Mouse (Mus musculus) erythroblast, adult 5-6 weeks (primary cell): Measurements from ENCODE around the gene Eif4b. TPM values are rescaled to one million over a fixed set of nuclear protein-coding genes. Genes with fewer than 3 reads are reported as not detected.

Experiments used
- ATAC-seq: replicated peaks from 2 replicates; pipeline ENCODE4 v1.8.0; 2016; ENCODE audit warnings: moderate number of reproducible peaks, mild to moderate bottlenecking, moderate TSS enrichment, inconsistent platforms; ENCODE audit not compliant: poor library complexity, low FRiP score, severe bottlenecking
- total RNA-seq, 2 experiments: library from RNA; stranded (forward) in 1 of 2; stranded (reverse) in 1 of 2; fragments of 150-400 nt in 1 of 2; fragments of 200-764, 138-1000 nt in 1 of 2; gene quantifications; 2 replicates each; pipeline versions ENCODE4 v1.2.3 to v1.2.4; 2015 to 2017; ENCODE audit warnings: low replicate concordance in 2 of 2

The Eif4b gene
- total RNA-seq, 2 experiments from 2014 or later = 35.4 to 81.1 TPM

DNA sequence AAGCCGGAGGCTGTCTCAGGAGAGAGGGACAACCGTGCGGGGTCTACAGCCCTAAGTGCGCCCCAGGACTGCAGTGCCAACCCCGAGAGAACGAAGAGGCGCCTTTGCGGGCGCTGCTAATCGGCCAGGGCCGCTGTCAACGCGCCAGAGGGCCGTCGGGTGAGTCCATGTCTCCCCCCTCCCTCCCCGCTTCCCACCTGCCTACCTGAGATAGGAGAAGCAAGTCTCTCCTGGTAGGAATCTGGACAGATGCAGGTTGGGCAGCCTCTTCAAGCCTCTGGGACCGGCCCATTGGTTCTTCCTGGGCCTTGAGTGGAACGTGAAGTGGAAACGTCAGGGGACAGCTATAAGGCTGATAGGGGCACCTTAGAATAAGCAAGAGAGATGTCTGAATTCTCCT, 71.2 kb downstream of the Eif4b start:
- no peak for ATAC-seq

GRCm38 (mm10) chr15:102145330-102145729, 71.8 kb downstream of the Eif4b start:
- no peak for ATAC-seq

DNA sequence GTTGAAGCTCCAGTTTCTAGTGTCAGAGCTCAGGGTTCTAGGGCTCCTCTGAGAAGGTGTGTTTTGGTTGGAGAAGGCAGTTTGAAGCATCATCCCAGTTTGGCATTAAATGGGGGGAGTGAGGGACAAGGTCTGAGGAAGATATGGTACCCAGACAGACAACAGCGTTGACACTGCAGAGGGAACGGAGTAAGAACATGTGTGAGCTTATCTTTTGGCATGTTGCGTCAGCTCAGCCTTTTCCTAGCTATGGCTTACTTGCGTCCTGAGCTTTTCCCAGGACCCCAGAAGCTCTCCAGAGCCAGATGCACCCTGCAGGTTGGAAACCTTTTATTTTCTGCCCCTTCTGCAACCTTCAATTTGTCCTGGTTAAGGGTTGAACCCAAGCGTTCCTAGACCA, 72.5 kb downstream of the Eif4b start:
- ATAC-seq = no peak

Other genes with a start within 250 kb of the Eif4b start
- not detected in 2 replicates for gene Krt1, start 223.0 kb upstream of the Eif4b start, total RNA-seq (2015; ENCODE audit: low replicate concordance)
- not detected in 2 replicates for gene Krt1, start 223.0 kb upstream of the Eif4b start, total RNA-seq (2017; ENCODE audit: low replicate concordance)
- not detected in 2 replicates for gene Krt77, start 204.1 kb upstream of the Eif4b start, total RNA-seq (2015; ENCODE audit: low replicate concordance)
- gene Krt77, start 204.1 kb upstream of the Eif4b start, total RNA-seq (2017; ENCODE audit: low replicate concordance) = not detected in 2 replicates
- gene Krt76, start 180.9 kb upstream of the Eif4b start, total RNA-seq (2015; ENCODE audit: low replicate concordance) = not detected in 2 replicates
- not detected in 2 replicates for gene Krt76, start 180.9 kb upstream of the Eif4b start, total RNA-seq (2017; ENCODE audit: low replicate concordance)
- not detected in 2 replicates for gene Krt4, start 149.0 kb upstream of the Eif4b start, total RNA-seq (2015; ENCODE audit: low replicate concordance)
- not detected in 2 replicates for gene Krt4, start 149.0 kb upstream of the Eif4b start, total RNA-seq (2017; ENCODE audit: low replicate concordance)
- gene Krt79, start 133.4 kb upstream of the Eif4b start, total RNA-seq (2015; ENCODE audit: low replicate concordance) = not detected in 2 replicates
- not detected in 2 replicates for gene Krt79, start 133.4 kb upstream of the Eif4b start, total RNA-seq (2017; ENCODE audit: low replicate concordance)
- not detected in 2 replicates for gene Krt78, start 119.5 kb upstream of the Eif4b start, total RNA-seq (2015; ENCODE audit: low replicate concordance)
- not detected in 2 replicates for gene Krt78, start 119.5 kb upstream of the Eif4b start, total RNA-seq (2017; ENCODE audit: low replicate concordance)
- gene Krt8, start 69.3 kb upstream of the Eif4b start, total RNA-seq (2015; ENCODE audit: low replicate concordance) = not detected in 2 replicates
- gene Krt8, start 69.3 kb upstream of the Eif4b start, total RNA-seq (2017; ENCODE audit: low replicate concordance) = not detected in 2 replicates
- gene Krt18, start 45.6 kb upstream of the Eif4b start, total RNA-seq (2015; ENCODE audit: low replicate concordance) = 2.3 TPM in 1 of 2 replicates, not detected in the other
- 2.8 TPM in 1 of 2 replicates, not detected in the other for gene Krt18, start 45.6 kb upstream of the Eif4b start, total RNA-seq (2017; ENCODE audit: low replicate concordance)
- gene Tns2, start 26.6 kb downstream of the Eif4b start, total RNA-seq (2015; ENCODE audit: low replicate concordance) = not detected in 2 replicates
- not detected in 2 replicates for gene Tns2, start 26.6 kb downstream of the Eif4b start, total RNA-seq (2017; ENCODE audit: low replicate concordance)
- 3.8 TPM in 1 of 2 replicates, not detected in the other for gene Spryd3, start 62.5 kb downstream of the Eif4b start, total RNA-seq (2015; ENCODE audit: low replicate concordance)
- 2.1 and 4.7 TPM in 2 replicates for gene Spryd3, start 62.5 kb downstream of the Eif4b start, total RNA-seq (2017; ENCODE audit: low replicate concordance)
- gene Igfbp6, start 70.6 kb downstream of the Eif4b start, total RNA-seq (2015; ENCODE audit: low replicate concordance) = 1.5 TPM in 1 of 2 replicates, not detected in the other
- not detected in 2 replicates for gene Igfbp6, start 70.6 kb downstream of the Eif4b start, total RNA-seq (2017; ENCODE audit: low replicate concordance)
- gene Soat2, start 76.8 kb downstream of the Eif4b start, total RNA-seq (2015; ENCODE audit: low replicate concordance) = 1.0 TPM in 1 of 2 replicates, not detected in the other
- 1.5 and 1.8 TPM in 2 replicates for gene Soat2, start 76.8 kb downstream of the Eif4b start, total RNA-seq (2017; ENCODE audit: low replicate concordance)
- gene Zfp740, start 129.5 kb downstream of the Eif4b start, total RNA-seq (2015; ENCODE audit: low replicate concordance) = 14.2 and 19.0 TPM in 2 replicates
- 15.7 and 21.5 TPM in 2 replicates for gene Zfp740, start 129.5 kb downstream of the Eif4b start, total RNA-seq (2017; ENCODE audit: low replicate concordance)
- gene Csad, start 131.0 kb downstream of the Eif4b start, total RNA-seq (2015; ENCODE audit: low replicate concordance) = 2.9 TPM in 1 of 2 replicates, not detected in the other
- gene Csad, start 131.0 kb downstream of the Eif4b start, total RNA-seq (2017; ENCODE audit: low replicate concordance) = 9.3 and 12.5 TPM in 2 replicates
- 36.8 and 55.3 TPM in 2 replicates for gene Itgb7, start 158.2 kb downstream of the Eif4b start, total RNA-seq (2015; ENCODE audit: low replicate concordance)
- 31.0 and 35.5 TPM in 2 replicates for gene Itgb7, start 158.2 kb downstream of the Eif4b start, total RNA-seq (2017; ENCODE audit: low replicate concordance)
- 0.84 and 1.5 TPM in 2 replicates for gene Rarg, start 183.7 kb downstream of the Eif4b start, total RNA-seq (2015; ENCODE audit: low replicate concordance)
- gene Rarg, start 183.7 kb downstream of the Eif4b start, total RNA-seq (2017; ENCODE audit: low replicate concordance) = 0.84 and 5.2 TPM in 2 replicates
- gene Gm9918, start 196.8 kb downstream of the Eif4b start, total RNA-seq (2015; ENCODE audit: low replicate concordance) = not detected in 2 replicates
- not detected in 2 replicates for gene Gm9918, start 196.8 kb downstream of the Eif4b start, total RNA-seq (2017; ENCODE audit: low replicate concordance)
- gene Mfsd5, start 205.7 kb downstream of the Eif4b start, total RNA-seq (2015; ENCODE audit: low replicate concordance) = 5.9 and 15.6 TPM in 2 replicates
- gene Mfsd5, start 205.7 kb downstream of the Eif4b start, total RNA-seq (2017; ENCODE audit: low replicate concordance) = 2.5 and 10.7 TPM in 2 replicates
- gene Espl1, start 222.5 kb downstream of the Eif4b start, total RNA-seq (2015; ENCODE audit: low replicate concordance) = 4.8 and 10.9 TPM in 2 replicates
- 29.3 and 37.1 TPM in 2 replicates for gene Espl1, start 222.5 kb downstream of the Eif4b start, total RNA-seq (2017; ENCODE audit: low replicate concordance)